Mouse (Mus musculus) G1E (cell line): ENCODE results near the gene St8sia2. TPM values are rescaled to one million over a fixed set of nuclear protein-coding genes. Genes with fewer than 3 reads are reported as not detected.

Source experiments
- ATAC-seq: 2 replicates; pipeline ENCODE4 v1.8.0; 2016; ENCODE audit warnings: mild to moderate bottlenecking; ENCODE audit not compliant: insufficient number of reproducible peaks, poor library complexity, low FRiP score, severe bottlenecking; ENCODE audit errors: extremely low read depth
- DNase-seq: peaks from one replicate; pipeline ENCODE4 v3.0.0; 2012; ENCODE audit warnings: low spot score
- H3K27me3 ChIP-seq: 2 replicates; pipeline ENCODE4 v1.6.1; 2012; ENCODE audit warnings: mild to moderate bottlenecking, low read length, inconsistent platforms; ENCODE audit not compliant: insufficient read depth
- H3K36me3 ChIP-seq: replicated peaks from 2 replicates; pipeline ENCODE3; 2012; ENCODE audit warnings: mild to moderate bottlenecking, inconsistent platforms
- H3K4me1 ChIP-seq: 2 replicates; pipeline ENCODE4 v1.6.1; 2012; ENCODE audit warnings: low read depth, low read length, inconsistent platforms, mixed read lengths; ENCODE audit not compliant: insufficient read depth
- H3K4me3 ChIP-seq: 2 replicates; pipeline ENCODE4 v1.5.1; 2012; ENCODE audit warnings: low read depth, mild to moderate bottlenecking, inconsistent platforms, low read length, moderate library complexity, mixed read lengths
- H3K9me3 ChIP-seq: replicated peaks from 2 replicates; pipeline ENCODE4 v1.6.1; 2012; ENCODE audit warnings: inconsistent platforms
- CTCF ChIP-seq: IDR thresholded peaks from 2 replicates; pipeline ENCODE4 v1.5.1; 2012; ENCODE audit warnings: low read depth, low read length, inconsistent platforms, mixed read lengths
- GATA1 ChIP-seq: IDR thresholded peaks from 2 replicates; pipeline ENCODE4 v1.6.1; 2012; ENCODE audit warnings: borderline replicate concordance, low read length, inconsistent platforms, mixed read lengths
- GATA2 ChIP-seq: IDR thresholded peaks from 2 replicates; pipeline ENCODE4 v1.6.1; 2012; ENCODE audit warnings: low read depth, low read length, inconsistent platforms, borderline replicate concordance
- POLR2AphosphoS5 ChIP-seq: IDR thresholded peaks from 2 replicates; pipeline ENCODE4 v1.6.1; 2012; ENCODE audit warnings: low read depth, low read length, inconsistent platforms; ENCODE audit not compliant: insufficient replicate concordance
- TAL1 ChIP-seq: conservative IDR thresholded peaks from 2 replicates; pipeline ENCODE4 v1.6.1; 2012; ENCODE audit warnings: low read depth, low read length, inconsistent platforms, mixed read lengths
- polyA plus RNA-seq: library from polyadenylated mRNA; stranded (reverse); fragments of >175 nt; gene quantifications from 2 replicates; pipeline ENCODE4 v1.2.3, GENCODE M21; 2012
- total RNA-seq, 2 experiments: library from RNA; stranded (forward) in 1 of 2; stranded (reverse) in 1 of 2; fragments of 200-1000 nt in 1 of 2; fragments of >200 nt in 1 of 2; fragmentation: Nextera tagmentation in 1 of 2; gene quantifications; 2 replicates each; pipeline ENCODE4 v1.2.3; 2014 to 2017

St8sia2 gene
- total and polyA plus RNA-seq, 3 experiments: 0.16 TPM; not detected in 2

DNA sequence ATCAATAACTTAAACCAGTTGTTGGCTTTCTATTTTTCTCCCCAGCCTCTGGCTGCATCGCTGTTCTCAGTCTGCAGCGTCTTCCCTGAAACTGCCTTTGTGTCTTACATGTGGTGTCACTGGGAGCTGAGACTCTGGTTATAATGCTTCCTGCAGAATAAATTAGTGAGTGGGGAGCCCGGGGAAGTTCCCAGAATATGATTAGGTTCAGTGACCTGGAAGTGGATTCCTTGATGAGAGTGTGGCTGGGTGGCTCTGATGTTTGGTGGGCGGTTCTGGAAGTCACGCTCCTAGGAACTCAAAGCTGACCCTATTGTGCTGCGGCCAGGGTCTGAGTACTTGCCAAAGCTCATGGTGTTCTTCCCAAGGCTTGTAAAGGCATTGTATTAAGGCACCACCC is 119.0 kb downstream of the St8sia2 start:
- TF ChIP-seq POLR2AphosphoS5: no peak
- no peak for TF ChIP-seq CTCF
- TF ChIP-seq GATA1: no peak
- TF ChIP-seq GATA2: no peak
- no peak for TF ChIP-seq TAL1
- Histone ChIP-seq H3K4me3 (no peak overlapping the region), H3K9me3 (no peaks in the 10 kb centered on the region), H3K4me1 (no peaks in the 10 kb centered on the region), H3K36me3 (no peaks in the 10 kb centered on the region), H3K27me3 (no peaks in the 10 kb centered on the region)
- ATAC-seq (no peak), DNase-seq (no peak)

DNA sequence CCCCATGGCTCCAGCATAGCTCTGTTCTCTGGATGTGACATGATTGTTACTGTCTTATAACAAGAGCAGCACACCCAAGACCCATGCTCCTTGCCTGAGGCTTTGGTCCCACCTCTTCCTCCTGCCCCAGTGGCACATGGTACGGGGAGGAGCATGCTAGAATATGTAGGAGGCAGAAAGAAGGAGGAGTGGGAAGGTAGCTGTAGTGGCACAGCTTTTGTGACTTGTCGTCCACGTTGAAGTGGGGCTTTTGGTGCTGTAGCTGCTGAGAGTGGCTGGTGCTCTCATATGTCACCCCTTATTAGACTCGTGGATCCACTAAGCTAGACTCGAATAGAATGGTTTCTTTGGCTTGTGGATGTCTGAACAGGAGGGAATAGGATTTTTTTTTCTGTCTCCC is 121.7 kb downstream of the St8sia2 start:
- TF ChIP-seq GATA2 (no peak), GATA1 (no peak), POLR2AphosphoS5 (no peak), TAL1 (no peak), CTCF (no peak)
- no peak for DNase-seq
- H3K4me3 ChIP-seq: no peak overlapping the region
- no peak for ATAC-seq
- no peaks in the 10 kb centered on the region for H3K4me1 ChIP-seq
- H3K36me3 ChIP-seq: no peaks in the 10 kb centered on the region
- H3K27me3 ChIP-seq: no peaks in the 10 kb centered on the region
- no peaks in the 10 kb centered on the region; the same call in 1 of the 2 replicates for H3K9me3 ChIP-seq

DNA sequence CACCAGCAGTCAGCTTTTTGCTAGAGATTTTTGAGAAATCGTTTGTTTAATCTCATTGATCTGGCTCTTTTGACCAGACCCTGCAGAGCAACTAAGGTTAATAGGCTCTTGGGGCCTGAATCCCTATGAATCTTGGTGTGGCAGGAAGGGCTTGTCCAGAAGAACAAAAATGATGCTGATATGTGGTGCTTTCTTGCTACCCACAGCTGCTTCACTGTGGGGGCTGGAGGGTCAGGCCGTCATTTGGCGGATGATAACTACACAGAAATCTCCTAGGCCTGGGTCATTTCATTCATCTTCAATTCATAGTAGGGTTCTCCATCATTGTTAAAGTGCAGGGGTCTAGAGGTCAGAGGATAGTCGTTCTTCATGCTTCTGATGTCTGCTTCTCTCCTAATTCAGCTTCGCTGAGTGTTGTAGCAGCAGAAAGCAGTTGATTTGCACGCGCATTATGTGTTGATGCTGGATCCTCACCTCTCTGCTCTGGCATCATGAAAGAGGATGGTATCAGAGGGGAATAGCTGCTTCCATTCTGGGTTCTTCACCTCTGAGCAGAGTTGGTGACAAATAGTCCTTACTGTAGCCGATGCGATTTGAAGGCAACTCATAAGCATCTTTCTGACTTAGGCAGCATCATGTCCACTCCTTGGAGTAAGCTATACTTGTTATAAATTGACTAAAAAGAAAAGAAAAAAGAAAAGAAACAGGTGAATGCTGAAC is 122.4 kb downstream of the St8sia2 start:
- no peaks in the 10 kb centered on the region for H3K36me3 ChIP-seq
- no peak for ATAC-seq
- TF ChIP-seq POLR2AphosphoS5 (no peak), CTCF (no peak), TAL1 (no peak), GATA2 (no peak), GATA1 (no peak)
- H3K4me1 ChIP-seq: no peaks in the 10 kb centered on the region
- no peak overlapping the region for H3K4me3 ChIP-seq
- no peaks in the 10 kb centered on the region for H3K27me3 ChIP-seq
- no peak for DNase-seq
- no peaks in the 10 kb centered on the region; the same call in 1 of the 2 replicates for H3K9me3 ChIP-seq

DNA sequence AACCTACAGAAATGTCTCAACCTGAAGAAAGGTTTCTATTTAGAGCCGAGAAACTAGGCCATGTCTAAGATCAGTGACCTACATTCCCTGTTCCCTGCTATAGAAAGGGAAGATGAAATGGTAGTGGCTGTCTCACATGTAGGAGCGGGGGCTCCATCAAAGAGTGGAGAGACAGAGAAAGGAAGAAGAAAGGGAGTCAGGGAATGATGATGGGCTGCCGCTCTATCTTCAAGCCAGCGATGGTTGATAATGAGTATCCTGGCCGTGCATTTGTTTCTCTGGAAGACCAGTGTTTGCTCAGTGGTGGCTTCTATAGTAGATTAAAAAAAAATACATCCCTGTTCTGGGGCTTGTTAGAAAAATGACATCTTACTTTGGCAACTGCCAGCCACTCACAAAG is 123.0 kb downstream of the St8sia2 start:
- Histone ChIP-seq H3K4me1 (no peaks in the 10 kb centered on the region), H3K36me3 (no peaks in the 10 kb centered on the region), H3K27me3 (no peaks in the 10 kb centered on the region), H3K9me3 (no peaks in the 10 kb centered on the region; the same call in 1 of the 2 replicates), H3K4me3 (no peak overlapping the region)
- ATAC-seq (no peak), DNase-seq (no peak)
- TF ChIP-seq GATA1 (no peak), GATA2 (no peak), TAL1 (no peak), POLR2AphosphoS5 (no peak), CTCF (no peak)
